Mouse (Mus musculus) heart, postnatal 0 days (tissue): ENCODE results near the gene Defb10.
"Not testable (repeated sequence)": the region's sequence is repeated elsewhere in the genome, so short reads cannot be mapped to it uniquely, and the experiment has no call there.

Experiments used
- CTCF ChIP-seq: IDR thresholded peaks from 2 replicates; pipeline ENCODE4 v1.5.1; 2016; ENCODE audit warnings: antibody characterized with exemption, control low read depth, low read depth
- EP300 ChIP-seq: IDR thresholded peaks from 2 replicates; pipeline ENCODE4 v1.6.1; 2016; ENCODE audit warnings: antibody characterized with exemption, low read depth

DNA sequence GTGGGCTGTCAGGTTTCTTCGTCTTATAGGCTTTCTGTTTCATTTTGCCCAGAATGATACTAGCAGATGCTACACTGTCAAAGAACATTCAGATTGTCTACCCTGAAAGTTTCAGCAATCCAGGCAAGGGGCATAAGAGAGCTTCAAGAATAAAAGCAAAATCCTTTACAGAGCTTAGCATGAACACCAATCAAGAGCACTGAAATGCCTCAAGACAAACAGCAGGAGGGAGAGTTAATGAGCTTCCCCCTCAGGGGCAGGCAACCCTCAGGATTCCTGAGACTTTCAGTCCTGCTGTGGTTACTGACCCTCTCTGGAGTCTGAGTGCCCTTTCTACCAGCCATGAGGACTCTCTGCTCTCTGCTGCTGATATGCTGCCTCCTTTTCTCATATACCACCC, at the start of gene Defb10:
- TF ChIP-seq CTCF, EP300: not testable (repeated sequence)
